12 mouse cellular contexts compared by ENCODE assay signal in the genomic region with DNA sequence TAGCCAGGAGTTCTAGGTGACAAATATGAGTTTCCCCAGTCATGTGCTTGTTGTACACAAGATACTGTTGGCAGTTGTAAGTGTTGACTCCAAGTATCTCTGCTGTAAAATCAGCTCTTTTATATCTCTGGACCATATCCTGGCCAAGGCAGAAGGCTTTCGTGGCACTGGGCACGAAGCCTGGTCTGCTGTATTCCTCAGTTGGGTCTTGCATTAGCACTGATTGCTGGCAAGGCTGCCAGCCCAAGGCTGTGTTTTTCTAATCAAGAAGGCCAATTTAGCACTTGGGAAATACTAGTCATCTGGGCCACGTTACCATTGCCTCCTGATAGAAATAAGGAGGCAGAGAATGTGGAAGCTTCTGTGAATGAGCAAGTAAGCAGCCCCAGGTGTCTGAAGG.
DNase-seq lines count a peak whose midpoint lies in the region; ATAC-seq lines count a peak whose summit lies in the region.
"Had no signal": no experiment of that assay in that cellular context is flagged by ENCODE, and none has a peak within 500 bp of the region (broad histone marks: within the 10 kb centered on the region; RNA-seq: fewer than 3 reads in every experiment).

No protein-coding gene starts in this region.

- intact Hi-C loops in left cerebral cortex, postnatal 4 days (cut with DNase I): no loop called here
- intact Hi-C loops in left cerebral cortex, postnatal 14 days (cut with DNase I): no loop called here

- no peak for ATAC-seq in cerebellum, adult (ENCODE audit: insufficient number of reproducible peaks, low FRiP score, low TSS enrichment)
- ATAC-seq: inflammation-experienced regulatory T-cells, adult 6 months; lung, postnatal 0 days had no signal

- DNase-seq in cerebellum, postnatal 10 days: peak; percentile 47 to 62
- peak; percentile 4 for DNase-seq in left cerebral cortex, postnatal 4 days
- DNase-seq in left cerebral cortex, postnatal 14 days (ENCODE audit: low spot score in 2 of 2): no peak
- peak; percentile 0 for DNase-seq in Muller cell, postnatal 12 days (ENCODE audit: inconsistent ontology term)
- peak; percentile 4 for DNase-seq in adrenal gland, postnatal 25 days
- DNase-seq in lung, postnatal 10 days: no peak
- DNase-seq: kidney, adult 2 months; kidney, postnatal 10 days; thymus, postnatal 4 days had no signal

Comparison
In these comparisons a context has a peak if more than half of its experiments do, and no peak if none do; other contexts are left out.
1. DNase-seq: peak in cerebellum, postnatal 10 days (2 of 2), left cerebral cortex, postnatal 4 days (single experiment), Muller cell, postnatal 12 days (single experiment) and adrenal gland, postnatal 25 days (single experiment); none in left cerebral cortex, postnatal 14 days (0 of 2) and lung, postnatal 10 days (single experiment).